Mouse (Mus musculus): ENCODE data around the gene Myom1. TPM values are rescaled to one million over a fixed set of nuclear protein-coding genes. Genes with fewer than 3 reads are reported as not detected.

Gene Myom1
- polyA plus RNA-seq, 1 experiment, result 110 TPM

- no peak for DNase-seq (ENCODE audit: low spot score)
Measured at GRCm38 (mm10) chr17:71017457-71017998, 15.1 kb downstream of the Myom1 start.

- no peak for DNase-seq (ENCODE audit: low spot score)
Measured at GRCm38 (mm10) chr17:71018151-71018550, 15.7 kb downstream of the Myom1 start.

DNA sequence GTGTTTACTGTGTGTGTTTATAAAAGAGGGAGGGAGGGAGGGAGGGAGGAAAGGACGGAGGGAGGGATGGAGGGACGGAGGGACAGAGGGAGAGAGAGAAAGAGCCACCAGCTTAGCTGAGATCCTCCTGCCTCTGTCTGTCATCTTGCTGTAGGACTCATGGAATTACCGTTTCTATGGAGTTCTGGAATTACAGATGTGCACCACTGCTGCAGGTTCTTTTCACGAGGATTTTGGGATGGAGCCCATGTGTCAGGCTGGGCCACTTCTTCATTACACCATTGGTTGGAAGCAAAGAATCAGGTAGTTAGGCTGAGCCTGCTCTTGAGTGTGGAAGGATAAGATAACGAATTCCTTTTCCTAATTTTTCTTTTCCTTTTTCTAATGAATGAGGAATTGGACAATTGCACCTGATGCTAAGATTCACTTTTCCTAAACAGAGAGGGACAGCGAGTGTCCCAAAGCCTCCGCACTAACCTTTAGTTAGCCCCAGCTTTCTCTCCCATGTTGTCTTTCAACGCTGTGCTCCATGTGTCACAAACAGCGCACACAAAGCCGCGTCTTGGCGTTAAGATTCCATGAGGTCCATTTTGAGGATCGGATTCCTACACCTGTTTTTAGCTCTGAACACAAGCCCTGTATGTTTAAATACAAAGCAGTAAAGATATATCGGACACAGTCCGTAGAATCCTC is 16.3 kb downstream of the Myom1 start:
- no peak for DNase-seq (ENCODE audit: low spot score)

DNA sequence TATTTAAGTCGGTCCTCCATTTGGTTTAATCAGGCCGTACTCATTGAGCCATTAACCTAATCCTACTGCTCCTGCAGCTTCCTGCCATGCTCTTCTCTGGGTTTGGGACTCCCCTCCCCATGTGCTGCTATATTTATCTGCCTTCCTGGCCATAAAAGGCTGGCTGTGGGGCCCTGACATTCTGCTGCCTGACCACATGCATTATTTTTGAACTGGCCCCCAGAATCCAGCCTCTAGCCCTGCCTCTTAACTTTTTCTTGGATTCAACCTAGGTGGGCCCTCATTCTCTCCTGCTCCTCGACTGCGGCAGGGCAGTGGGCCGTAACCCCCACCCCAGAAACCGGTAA is 16.8 kb downstream of the Myom1 start:
- no peak for DNase-seq (ENCODE audit: low spot score)

- DNase-seq (ENCODE audit: low spot score), result no peak
Measured at GRCm38 (mm10) chr17:71019860-71020259, 17.4 kb downstream of the Myom1 start.

GRCm38 (mm10) chr17:71022841-71023240 is 20.4 kb downstream of the Myom1 start:
- no peak for DNase-seq (ENCODE audit: low spot score)

- no peak for DNase-seq (ENCODE audit: low spot score)
Measured at GRCm38 (mm10) chr17:71024071-71024470, 21.6 kb downstream of the Myom1 start.

DNA sequence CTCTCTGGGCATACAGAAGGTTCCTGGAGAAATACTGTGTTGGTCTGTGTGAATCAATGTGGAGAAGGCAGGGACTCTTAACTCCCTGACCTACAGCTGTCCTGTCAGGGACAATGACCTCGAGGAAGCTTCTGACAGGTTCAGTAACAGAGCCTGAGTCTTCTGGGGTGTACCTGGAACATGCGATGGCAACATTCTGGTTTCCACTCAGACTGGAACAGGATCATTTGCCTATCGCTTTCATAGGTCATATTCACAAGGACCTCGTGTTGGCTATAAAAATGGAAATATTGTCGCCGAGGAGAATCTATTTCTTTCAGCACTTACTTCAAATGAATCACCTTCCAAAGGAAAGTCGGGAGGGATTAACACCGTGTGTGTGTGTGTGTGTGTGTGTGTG is 23.5 kb downstream of the Myom1 start:
- DNase-seq (ENCODE audit: low spot score), result no peak

DNA sequence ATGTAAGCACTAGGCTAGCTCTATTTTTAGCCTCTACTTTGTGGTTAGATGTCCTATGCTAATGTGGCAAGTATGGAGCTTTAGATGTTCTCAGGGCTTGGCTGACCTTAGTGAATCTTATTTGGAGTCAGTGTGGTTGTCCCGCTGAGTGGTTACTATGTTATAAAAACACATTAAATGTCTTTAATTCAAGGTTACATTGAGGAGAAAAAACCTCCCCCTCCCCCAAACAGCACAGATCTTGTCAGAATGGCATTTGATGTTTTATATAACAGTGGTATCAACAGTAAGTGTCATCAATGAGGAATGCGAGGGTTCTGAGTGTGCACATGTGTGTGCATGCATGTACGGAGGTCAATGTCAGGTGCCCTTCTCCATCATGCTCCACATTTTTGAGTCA is 24.8 kb downstream of the Myom1 start:
- no peak for DNase-seq (ENCODE audit: low spot score)

GRCm38 (mm10) chr17:71032719-71033118 is 30.3 kb downstream of the Myom1 start:
- no peak for DNase-seq (ENCODE audit: low spot score)

- DNase-seq (ENCODE audit: low spot score), result no peak
Measured at GRCm38 (mm10) chr17:71034472-71034871, 32.0 kb downstream of the Myom1 start.

- DNase-seq (ENCODE audit: low spot score), result no peak
Measured at GRCm38 (mm10) chr17:71037188-71037587, 34.8 kb downstream of the Myom1 start.

- DNase-seq (ENCODE audit: low spot score), result no peak
Measured at GRCm38 (mm10) chr17:71038812-71039211, 36.4 kb downstream of the Myom1 start.

- no peak for DNase-seq (ENCODE audit: low spot score)
Measured at GRCm38 (mm10) chr17:71039851-71040581, 37.6 kb downstream of the Myom1 start.

GRCm38 (mm10) chr17:71040582-71040880 is 38.1 kb downstream of the Myom1 start:
- DNase-seq (ENCODE audit: low spot score), result no peak

- DNase-seq (ENCODE audit: low spot score), result no peak
Measured at GRCm38 (mm10) chr17:71042645-71043044, 40.2 kb downstream of the Myom1 start.

DNA sequence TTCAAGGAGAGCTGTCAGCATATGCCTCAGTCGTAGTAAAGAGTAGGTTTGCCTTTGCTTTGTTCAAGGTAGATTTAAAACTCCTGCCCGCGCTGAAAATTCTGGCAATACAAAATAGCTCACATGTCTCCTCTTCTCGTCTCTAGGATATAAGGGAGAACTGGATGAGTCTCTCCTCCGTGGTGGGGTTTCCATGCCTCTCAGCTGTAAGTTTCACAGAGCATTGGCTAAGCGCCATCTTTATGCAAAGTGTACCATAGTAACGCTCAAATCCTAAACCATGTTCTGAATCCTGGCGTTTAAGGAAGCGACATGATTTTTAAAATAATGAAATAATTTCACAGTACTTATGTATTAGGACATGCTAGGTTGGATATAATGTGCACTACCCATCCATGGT is 43.2 kb downstream of the Myom1 start:
- DNase-seq (ENCODE audit: low spot score), result no peak

GRCm38 (mm10) chr17:71046856-71047255 is 44.4 kb downstream of the Myom1 start:
- DNase-seq (ENCODE audit: low spot score), result no peak

GRCm38 (mm10) chr17:71049292-71049691 is 46.9 kb downstream of the Myom1 start:
- DNase-seq (ENCODE audit: low spot score), result no peak

DNA sequence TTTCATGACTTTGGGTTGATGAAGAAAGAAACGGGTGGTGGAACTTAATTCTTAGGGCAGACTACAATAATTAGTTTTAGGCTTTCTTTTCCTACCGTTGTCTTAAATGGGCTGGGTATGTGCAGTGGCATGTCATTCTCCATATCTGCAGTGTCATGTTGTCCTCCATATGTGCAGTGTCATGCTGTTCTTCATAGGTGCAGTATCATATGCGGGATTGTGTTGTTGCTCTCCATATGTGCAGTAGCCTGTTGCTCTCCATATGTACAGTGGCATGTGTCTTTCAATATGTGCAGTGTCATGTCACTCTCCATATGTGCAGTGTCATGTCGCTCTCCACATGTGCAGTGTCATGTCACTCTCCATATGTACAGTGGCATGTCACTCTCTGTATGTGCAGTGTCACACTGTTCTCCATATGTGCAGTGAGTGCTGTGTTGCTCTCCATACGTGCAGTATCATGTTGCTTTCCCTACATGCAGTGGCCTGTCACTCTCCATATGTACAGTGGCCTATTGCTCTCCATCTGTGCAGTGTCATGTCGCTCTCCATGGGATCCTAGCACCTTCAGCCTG is 50.8 kb downstream of the Myom1 start:
- DNase-seq (ENCODE audit: low spot score), result no peak

- DNase-seq (ENCODE audit: low spot score), result no peak
Measured at GRCm38 (mm10) chr17:71055203-71055894, 52.9 kb downstream of the Myom1 start.

DNA sequence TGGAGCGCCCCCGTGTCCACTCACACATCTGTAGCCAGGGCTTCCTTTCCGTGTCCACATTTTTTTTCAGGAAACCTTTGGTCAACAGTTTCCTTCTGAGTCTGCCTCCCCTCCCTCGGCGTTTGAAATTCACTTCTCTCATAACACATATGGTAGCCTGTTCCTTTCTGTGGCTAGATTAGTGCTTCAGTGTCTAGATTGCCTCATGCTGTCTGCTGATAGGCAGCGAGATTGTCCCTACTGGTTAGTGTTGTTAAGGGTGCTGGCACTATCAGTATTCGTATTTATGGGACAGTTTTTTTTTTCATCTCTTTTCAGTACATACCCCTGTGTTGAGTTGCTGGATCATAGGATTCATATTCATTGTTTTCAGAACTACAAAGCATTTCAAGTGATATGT is 54.0 kb downstream of the Myom1 start:
- DNase-seq (ENCODE audit: low spot score), result no peak

- no peak for DNase-seq (ENCODE audit: low spot score)
Measured at GRCm38 (mm10) chr17:71057758-71058157, 55.3 kb downstream of the Myom1 start.
